Mouse (Mus musculus): Measurements from ENCODE around the gene Gm10282.

Gm10282 gene

GRCm38 (mm10) chr8:72295679-72296078 lies 9.4 kb downstream of the Gm10282 start:
- peak; percentile 88 to 93 for DNase-seq

GRCm38 (mm10) chr8:72295125-72295524 lies 9.9 kb downstream of the Gm10282 start:
- DNase-seq = no peak

DNA sequence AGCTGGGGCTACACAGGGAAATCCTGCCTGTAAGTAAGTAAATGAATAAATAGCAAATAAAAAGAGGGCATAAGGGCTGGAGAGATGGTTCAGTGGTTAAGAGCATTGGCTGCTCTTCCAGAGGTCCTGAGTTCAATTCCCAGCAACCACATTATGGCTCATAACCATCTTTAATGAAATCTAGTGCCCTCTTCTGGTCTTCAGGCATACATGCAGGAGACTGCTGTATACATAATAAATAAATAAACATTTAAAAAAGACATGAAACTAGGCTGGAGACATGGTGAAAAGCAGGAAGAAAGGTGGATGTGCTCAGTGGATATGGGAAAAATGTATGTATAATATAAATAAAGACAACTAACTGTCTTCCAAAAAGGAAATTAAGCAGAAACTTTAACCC lies 11.8 kb downstream of the Gm10282 start:
- DNase-seq = no peak

GRCm38 (mm10) chr8:72291104-72291503 lies 14.0 kb downstream of the Gm10282 start:
- no peak for DNase-seq

GRCm38 (mm10) chr8:72289051-72289450 lies 16.0 kb downstream of the Gm10282 start:
- no peak for DNase-seq

DNA sequence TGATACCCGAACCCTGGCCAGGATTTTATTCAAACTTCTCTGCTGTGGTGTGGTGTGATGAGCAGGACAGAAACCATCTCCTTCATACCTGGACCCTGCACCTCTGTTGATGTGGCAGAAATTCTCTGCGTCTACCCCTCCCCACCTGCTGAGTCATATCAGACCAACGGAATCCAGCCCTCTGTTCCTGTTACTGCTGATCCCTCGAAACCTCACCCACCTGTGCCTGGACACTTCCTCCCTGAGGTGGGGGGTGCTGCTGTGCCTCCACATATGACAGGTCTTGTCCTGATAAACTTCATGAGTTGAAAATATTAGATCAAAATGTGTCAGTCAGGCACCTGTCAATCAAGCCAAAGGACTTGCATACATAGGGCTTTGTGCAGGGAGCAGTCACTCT lies 19.8 kb downstream of the Gm10282 start:
- no peak for DNase-seq

- peak; percentile 75 to 87 for DNase-seq
These were observed 23.4 kb downstream of the Gm10282 start for GRCm38 (mm10) chr8:72281634-72282033.

GRCm38 (mm10) chr8:72279151-72279550 lies 25.9 kb downstream of the Gm10282 start:
- DNase-seq = peak in 1 of 2 experiments; percentile 61

- DNase-seq = no peak
These were observed 27.8 kb downstream of the Gm10282 start for GRCm38 (mm10) chr8:72277244-72277643.

DNA sequence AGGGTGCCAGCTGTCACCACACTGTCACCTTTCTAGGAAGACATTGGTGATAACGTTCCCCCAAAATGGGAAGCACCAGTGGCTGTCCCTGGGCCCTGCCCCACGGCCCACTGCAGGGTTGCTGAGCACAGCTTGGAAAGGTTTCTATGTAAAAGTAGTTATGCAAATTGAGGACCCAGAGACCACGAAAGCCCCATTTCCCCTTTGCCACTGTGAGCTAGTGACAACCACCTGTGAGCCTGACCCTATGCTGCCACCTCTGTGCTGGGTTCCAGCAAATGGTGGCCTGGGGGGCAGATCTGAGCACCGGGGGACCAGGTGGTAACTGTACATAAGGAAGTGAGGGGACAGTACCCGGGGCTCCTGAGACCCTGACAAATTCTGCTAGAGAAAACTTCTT lies 31.3 kb downstream of the Gm10282 start:
- peak in 1 of 2 experiments; percentile 44 for DNase-seq

DNA sequence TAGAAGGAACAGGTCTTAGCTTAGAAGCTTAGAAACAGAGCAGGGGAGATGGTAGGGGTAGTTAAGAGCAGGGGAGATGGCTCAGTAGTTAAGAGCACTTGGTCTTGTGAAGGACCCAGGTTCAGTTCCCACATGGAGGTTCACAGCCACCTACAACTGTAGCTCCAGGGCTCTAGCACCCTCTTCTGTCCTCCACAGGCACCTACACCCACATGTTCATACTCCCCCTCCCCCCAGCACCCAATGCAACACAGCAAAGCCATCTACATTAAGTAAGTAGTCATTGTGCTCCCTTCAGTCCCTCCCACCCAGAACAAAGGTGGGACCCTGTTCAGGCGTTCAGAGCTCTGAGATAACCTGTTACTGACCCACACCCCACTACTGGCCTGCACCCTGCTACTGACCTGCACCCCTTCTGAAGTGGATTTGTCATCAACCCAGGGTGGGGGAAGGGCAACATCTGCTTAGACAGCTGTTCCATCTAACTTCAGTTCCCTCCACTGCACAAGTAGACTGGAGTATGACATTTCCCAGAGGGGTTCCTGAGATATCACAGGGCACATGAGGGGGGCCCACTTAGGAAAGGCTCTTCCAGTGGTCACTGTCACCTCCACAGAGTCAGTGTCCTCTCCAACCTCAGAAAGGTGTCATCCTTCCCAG lies 31.8 kb downstream of the Gm10282 start:
- no peak for DNase-seq

- DNase-seq = peak; percentile 87 to 88
These were observed 32.7 kb downstream of the Gm10282 start for GRCm38 (mm10) chr8:72272361-72272760.

DNA sequence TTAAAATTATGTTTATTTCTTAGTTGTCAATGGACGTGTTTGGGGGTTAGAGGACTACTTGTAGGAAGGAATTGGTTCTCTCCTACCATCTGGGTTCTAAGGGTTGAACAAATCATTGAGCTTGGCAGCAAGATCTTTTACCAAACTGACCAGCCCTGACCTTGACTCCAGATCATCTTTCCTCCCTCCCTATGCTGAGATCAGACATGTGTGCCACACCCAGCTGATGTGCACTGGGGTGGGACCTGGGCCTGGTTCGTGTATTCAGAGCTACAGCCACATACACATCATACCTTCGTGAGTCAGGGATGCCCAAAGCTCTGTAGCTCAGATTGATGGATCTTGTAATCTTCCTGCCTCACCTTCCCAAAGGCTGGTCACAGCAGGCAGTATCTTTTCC lies 33.4 kb downstream of the Gm10282 start:
- DNase-seq = no peak

GRCm38 (mm10) chr8:72271051-72271660 lies 33.9 kb downstream of the Gm10282 start:
- no peak for DNase-seq

DNA sequence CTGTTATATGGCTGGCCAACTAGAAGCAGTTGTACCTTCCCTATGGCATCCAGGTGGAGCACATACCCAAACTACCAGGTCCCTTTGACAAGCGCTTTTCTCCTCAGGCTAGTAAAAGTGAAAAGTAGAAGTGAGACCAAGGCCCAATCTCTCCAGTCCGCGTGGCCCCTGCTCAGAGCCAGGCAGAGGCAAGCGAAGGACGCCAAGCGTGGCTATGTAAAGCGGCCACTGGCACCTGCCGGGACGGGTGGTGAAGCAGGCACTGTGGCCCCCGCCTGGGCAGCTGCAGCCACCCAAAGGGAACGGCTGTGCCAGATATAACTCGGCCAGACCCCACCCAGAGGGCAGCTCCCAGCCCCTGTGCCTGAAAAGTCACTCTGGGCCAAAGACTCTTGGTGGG lies 34.5 kb downstream of the Gm10282 start:
- DNase-seq = peak; percentile 41 to 63

DNA sequence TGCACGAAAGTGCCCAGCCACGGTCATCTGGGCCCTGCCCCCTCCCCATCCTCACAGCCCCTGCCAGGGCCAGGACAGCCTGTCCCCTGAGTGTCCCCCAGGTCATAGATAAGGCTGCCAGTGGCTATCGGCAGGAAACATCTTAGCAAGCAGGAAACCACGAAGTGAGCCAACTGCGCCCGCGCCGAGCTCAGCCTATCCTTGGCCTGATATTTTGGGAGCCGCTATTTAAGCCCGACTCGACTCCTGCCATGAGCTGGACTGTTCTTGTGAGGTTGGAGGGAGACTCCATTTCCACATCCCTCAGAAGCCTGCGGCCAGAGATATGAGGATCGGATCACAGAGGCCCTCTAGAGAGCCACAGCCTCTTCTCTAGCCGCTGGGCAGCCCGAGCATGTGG lies 36.7 kb downstream of the Gm10282 start:
- DNase-seq = peak; percentile 86 to 92

GRCm38 (mm10) chr8:72267106-72267505 lies 38.0 kb downstream of the Gm10282 start:
- no peak for DNase-seq

DNA sequence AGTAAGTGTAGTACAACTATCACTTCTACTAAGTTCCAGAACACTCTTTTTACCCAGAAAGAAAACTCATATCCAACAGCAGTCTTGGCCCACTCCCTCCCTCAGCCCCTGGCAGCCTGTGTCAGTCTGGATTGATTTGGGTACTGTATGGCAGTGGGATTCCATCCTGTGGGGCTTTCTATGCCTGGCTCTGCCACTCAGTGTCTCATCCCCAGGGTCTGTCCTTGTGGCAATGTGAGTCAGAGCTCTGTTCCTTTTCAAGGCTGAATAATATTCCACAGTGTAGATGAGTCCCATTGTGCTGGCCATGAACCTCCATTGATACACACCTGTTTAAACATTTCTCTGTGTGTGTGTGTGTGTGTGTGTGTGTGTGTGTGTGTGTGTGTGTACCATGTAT lies 38.4 kb downstream of the Gm10282 start:
- DNase-seq = no peak

GRCm38 (mm10) chr8:72265342-72265741 lies 39.7 kb downstream of the Gm10282 start:
- peak in 1 of 2 experiments; percentile 61 for DNase-seq

DNA sequence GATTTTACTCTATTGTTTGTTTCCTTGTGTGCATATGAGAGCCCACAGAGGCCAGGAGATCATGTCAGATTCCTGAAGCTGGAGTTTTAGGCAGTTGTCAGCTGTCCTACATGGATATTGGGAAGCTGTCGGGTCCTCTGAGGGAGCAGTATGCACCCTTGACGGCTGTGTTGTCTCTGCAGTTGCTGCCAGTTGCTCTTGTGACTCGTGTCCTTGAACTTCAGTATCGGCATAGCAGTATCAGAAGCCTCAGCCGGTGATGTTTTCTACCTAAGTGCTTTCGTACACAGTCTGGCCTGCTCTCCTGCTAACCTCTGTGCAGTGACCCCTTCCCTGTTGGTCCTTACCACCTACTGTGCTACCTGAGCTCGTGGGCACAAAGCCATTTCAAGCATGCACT lies 41.6 kb downstream of the Gm10282 start:
- DNase-seq = no peak

DNA sequence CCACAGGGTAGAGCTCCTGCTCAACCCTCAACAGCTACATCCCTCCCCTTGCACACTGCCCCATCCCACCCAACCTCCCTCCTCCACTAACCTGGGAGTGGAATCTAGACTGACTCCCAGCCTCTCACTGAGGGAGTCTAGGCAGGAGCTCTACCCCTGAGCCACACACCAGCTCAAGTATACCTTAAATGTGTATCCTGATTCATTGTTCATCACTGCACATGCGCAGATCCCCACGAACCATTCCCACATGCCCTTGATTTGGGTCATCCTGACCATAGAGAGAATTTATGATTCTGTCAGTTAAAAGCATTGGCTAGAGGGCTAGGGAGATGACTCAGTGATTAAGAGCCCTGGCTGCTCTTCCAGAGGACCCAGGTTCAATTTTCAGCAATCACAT lies 42.3 kb downstream of the Gm10282 start:
- no peak for DNase-seq

DNA sequence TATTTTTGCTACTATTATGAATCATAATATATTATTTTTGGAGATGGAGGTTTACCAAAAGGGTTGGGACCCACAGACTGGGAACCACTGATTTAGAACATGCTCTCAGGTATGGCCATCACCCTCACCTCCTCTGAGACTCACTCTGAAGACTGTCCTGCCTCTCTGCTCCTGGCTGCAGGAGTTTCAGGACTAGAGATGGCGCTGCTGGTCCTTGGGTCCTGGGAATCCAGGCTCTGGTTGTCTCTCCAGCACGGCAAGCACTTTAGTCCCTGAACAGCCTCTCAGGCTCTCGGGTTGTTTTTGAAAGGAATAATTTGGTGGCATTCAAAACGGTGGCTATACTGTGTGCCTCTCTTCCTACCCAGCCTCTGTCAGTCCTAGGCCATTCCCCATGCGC lies 43.2 kb downstream of the Gm10282 start:
- DNase-seq = peak; percentile 41 to 50

DNA sequence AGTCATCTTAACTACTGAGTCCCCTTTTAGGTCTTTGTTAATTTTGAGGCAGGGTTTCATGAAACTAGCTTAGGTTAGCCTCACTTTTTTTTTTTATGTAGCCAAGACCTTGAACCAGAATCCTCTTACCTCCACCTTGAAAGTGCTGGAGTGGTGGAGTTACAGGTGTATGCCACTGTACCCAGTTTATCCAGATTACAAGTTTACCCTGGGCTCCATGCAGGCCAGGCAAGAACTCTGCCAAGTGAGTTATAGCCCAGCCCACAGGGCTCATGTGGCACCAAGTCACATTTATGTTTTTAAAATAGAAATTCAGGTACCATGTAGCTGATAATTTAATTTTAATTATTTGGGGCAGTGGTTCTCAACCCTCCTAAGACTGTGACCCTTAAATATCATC lies 43.6 kb downstream of the Gm10282 start:
- DNase-seq = no peak

DNA sequence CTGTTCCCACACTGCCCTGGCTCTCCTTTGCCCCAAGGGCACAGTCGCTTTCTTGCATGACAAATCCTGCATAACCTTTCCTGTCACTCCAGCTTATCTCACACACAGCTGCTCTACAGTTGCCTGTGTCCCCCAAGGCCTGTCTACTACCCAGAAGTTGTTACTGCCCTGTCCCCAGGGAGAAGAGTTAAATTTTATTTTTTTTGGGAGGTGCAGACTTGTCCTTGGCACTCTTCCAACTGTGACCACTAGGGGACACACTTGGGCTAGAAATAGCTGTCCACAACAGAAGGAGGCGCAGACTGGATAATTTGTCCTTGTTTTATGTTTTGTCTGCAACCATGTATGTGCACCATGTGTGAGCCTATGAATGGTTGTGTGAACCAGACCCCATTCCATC lies 44.0 kb downstream of the Gm10282 start:
- DNase-seq = peak in 1 of 2 experiments; percentile 78

GRCm38 (mm10) chr8:72260585-72260984 lies 44.5 kb downstream of the Gm10282 start:
- no peak for DNase-seq
